Mouse (Mus musculus): ENCODE measurements around the gene Sult2b1. TPM values are rescaled to one million over a fixed set of nuclear protein-coding genes. Genes with fewer than 3 reads are reported as not detected.

Sult2b1 gene
- polyA plus RNA-seq, 1 experiment = 8.8 TPM

DNA sequence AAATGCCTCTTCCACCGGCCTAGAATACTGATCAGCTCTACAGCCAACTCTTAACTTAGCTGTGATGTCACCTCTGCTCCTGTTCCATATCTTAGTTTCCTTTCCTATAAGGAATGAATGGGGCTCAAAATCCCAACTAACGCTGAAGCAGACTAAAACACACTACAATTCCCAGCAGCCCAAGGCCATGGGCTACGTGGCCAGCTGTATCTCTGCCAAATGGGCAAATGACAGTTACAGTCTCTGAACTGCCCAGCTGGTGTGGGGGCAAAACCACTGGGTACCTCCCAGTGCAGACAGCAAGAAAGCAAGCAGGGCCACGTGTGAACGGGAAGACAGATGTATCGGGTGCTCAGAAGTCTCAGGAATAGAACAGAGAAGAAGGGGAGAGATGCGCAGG is 42.2 kb upstream of the Sult2b1 start:
- no peak for TF ChIP-seq POLR2A (IDR thresholded peaks at IDR 0.05; ENCODE audit: control insufficient read depth, low read depth, low read length)
- no peak for TF ChIP-seq CTCF (IDR thresholded peaks at IDR 0.05; ENCODE audit: control insufficient read depth, insufficient read depth, insufficient replicate concordance, low read depth, low read length)
- Histone ChIP-seq H3K27me3 (ENCODE audit: control insufficient read depth, insufficient read depth, low read length) (no peaks in the 10 kb centered on the region), H3K36me3 (ENCODE audit: control insufficient read depth, insufficient read depth, low read length) (peaks cover 3% of the 10 kb centered on the region), H3K4me3 (ENCODE audit: control insufficient read depth, low read depth, low read length) (no peak overlapping the region), H3K27ac (ENCODE audit: control insufficient read depth, insufficient read depth, low read depth, low read length) (no peak overlapping the region), H3K4me1 (ENCODE audit: control insufficient read depth, insufficient read depth, low read length) (peaks cover 6% of the 10 kb centered on the region)

DNA sequence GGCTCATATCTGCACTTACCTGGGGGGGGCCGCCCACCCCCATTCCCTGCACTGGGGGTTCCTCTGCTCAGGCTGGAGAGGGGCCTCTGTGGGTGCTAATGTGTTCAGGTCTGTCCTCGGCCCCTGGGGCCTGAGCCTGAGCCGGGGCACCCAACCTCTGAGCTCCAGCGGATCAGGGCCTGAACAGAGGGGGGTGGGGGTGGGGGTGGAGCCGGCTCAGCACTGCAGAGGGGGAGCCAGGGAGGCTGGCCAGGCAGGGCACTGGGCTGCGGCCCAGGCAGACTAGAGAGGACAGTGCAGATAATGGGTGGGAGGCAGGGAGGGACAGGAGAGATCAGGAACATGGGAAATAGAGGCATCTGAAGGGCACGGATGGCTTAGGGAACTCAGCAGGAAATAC is 40.1 kb upstream of the Sult2b1 start, which contains the start of gene Kcnj14:
Gene Kcnj14 (minus strand): TSS at position 185 of the 400 bp plus-strand sequence.
- Histone ChIP-seq H3K36me3 (ENCODE audit: control insufficient read depth, insufficient read depth, low read length) (peaks cover 3% of the 10 kb centered on the region), H3K4me3 (ENCODE audit: control insufficient read depth, low read depth, low read length) (no peak within 1 kb of the TSS), H3K27me3 (ENCODE audit: control insufficient read depth, insufficient read depth, low read length) (no peaks in the 10 kb centered on the region), H3K27ac (ENCODE audit: control insufficient read depth, insufficient read depth, low read depth, low read length) (no peak within 1 kb of the TSS), H3K4me1 (ENCODE audit: control insufficient read depth, insufficient read depth, low read length) (peaks cover 2% of the 10 kb centered on the region)
- TF ChIP-seq POLR2A (IDR thresholded peaks at IDR 0.05; ENCODE audit: control insufficient read depth, low read depth, low read length) = no peak
- TF ChIP-seq CTCF (IDR thresholded peaks at IDR 0.05; ENCODE audit: control insufficient read depth, insufficient read depth, insufficient replicate concordance, low read depth, low read length) = no peak

DNA sequence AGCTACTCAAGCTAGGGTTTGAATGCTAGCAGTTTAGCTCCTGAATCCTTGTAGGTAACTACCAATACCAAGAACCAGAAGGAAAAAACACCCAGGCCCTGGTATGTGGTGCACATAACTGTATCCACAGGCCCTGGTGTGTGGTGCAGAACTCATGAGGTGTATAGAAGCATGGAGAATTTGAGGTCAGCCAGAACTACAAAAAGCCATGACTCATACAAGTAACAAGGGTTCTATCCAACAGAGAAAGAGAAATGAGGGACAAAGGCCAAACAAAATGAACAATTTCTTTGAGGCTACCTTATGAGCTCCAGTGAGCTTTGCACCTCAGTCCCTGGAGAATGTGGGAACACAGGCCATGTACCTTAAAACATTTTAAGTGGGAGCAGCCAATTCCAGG is 36.4 kb upstream of the Sult2b1 start:
- peaks cover 3% of the 10 kb centered on the region for H3K36me3 ChIP-seq (ENCODE audit: control insufficient read depth, insufficient read depth, low read length)
- peaks cover 7% of the 10 kb centered on the region for H3K4me1 ChIP-seq (ENCODE audit: control insufficient read depth, insufficient read depth, low read length)
- H3K27ac ChIP-seq (ENCODE audit: control insufficient read depth, insufficient read depth, low read depth, low read length) = no peak overlapping the region
- H3K27me3 ChIP-seq (ENCODE audit: control insufficient read depth, insufficient read depth, low read length) = no peaks in the 10 kb centered on the region
- no peak overlapping the region for H3K4me3 ChIP-seq (ENCODE audit: control insufficient read depth, low read depth, low read length)
- TF ChIP-seq POLR2A (IDR thresholded peaks at IDR 0.05; ENCODE audit: control insufficient read depth, low read depth, low read length) (no peak), CTCF (IDR thresholded peaks at IDR 0.05; ENCODE audit: control insufficient read depth, insufficient read depth, insufficient replicate concordance, low read depth, low read length) (no peak)

DNA sequence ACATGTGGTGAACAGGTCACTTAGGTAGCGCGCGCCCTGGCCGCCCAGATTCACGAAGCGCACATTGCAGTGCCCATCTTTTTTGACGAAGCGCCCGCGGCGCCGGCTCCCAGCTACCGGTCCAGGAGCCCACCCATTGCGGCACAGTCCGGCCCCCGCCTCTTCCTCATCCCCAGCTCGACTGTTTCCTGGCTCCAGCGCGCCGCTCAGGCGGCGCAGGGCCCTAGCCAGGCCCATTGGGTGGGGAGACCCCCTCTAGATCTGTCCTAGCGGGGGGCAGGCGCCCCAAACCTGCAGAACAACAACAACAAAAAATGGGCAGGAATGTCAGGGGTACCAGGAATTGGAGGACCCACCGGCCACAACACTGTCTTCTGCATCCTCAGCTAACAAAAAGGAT is 35.4 kb upstream of the Sult2b1 start:
- H3K4me1 ChIP-seq (ENCODE audit: control insufficient read depth, insufficient read depth, low read length) = peaks cover 13% of the 10 kb centered on the region
- H3K36me3 ChIP-seq (ENCODE audit: control insufficient read depth, insufficient read depth, low read length) = peaks cover 2% of the 10 kb centered on the region
- H3K27ac ChIP-seq (ENCODE audit: control insufficient read depth, insufficient read depth, low read depth, low read length) = no peak overlapping the region
- H3K4me3 ChIP-seq (ENCODE audit: control insufficient read depth, low read depth, low read length) = no peak overlapping the region
- no peaks in the 10 kb centered on the region for H3K27me3 ChIP-seq (ENCODE audit: control insufficient read depth, insufficient read depth, low read length)
- no peak for TF ChIP-seq CTCF (IDR thresholded peaks at IDR 0.05; ENCODE audit: control insufficient read depth, insufficient read depth, insufficient replicate concordance, low read depth, low read length)
- TF ChIP-seq POLR2A (IDR thresholded peaks at IDR 0.05; ENCODE audit: control insufficient read depth, low read depth, low read length) = no peak

DNA sequence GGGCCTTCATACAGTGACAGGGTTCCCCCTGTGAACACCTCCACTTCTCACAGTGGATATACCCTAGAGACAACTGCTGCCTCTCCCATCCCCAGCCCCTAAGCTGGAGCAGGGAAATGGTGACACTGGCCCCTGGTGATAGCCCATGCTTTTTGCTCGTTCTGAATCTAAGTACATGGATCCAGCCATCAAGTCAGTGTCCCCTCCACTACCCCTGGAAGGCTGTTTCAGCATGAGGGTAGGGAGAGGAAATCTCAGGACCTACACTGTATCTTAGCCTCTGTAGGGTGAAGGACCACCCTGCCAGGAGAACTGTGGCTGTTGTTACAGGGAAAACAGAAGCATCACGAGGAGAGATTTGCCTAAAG is 31.5 kb upstream of the Sult2b1 start:
- H3K27me3 ChIP-seq (ENCODE audit: control insufficient read depth, insufficient read depth, low read length) = no peaks in the 10 kb centered on the region
- H3K27ac ChIP-seq (ENCODE audit: control insufficient read depth, insufficient read depth, low read depth, low read length) = no peak overlapping the region
- peaks cover 3% of the 10 kb centered on the region; the same call in 1 of the 2 replicates for H3K36me3 ChIP-seq (ENCODE audit: control insufficient read depth, insufficient read depth, low read length)
- H3K4me3 ChIP-seq (ENCODE audit: control insufficient read depth, low read depth, low read length) = peak overlapping the region; percentile 99
- TF ChIP-seq POLR2A (IDR thresholded peaks at IDR 0.05; ENCODE audit: control insufficient read depth, low read depth, low read length) (no peak), CTCF (IDR thresholded peaks at IDR 0.05; ENCODE audit: control insufficient read depth, insufficient read depth, insufficient replicate concordance, low read depth, low read length) (no peak)
- peaks cover 33% of the 10 kb centered on the region for H3K4me1 ChIP-seq (ENCODE audit: control insufficient read depth, insufficient read depth, low read length)

DNA sequence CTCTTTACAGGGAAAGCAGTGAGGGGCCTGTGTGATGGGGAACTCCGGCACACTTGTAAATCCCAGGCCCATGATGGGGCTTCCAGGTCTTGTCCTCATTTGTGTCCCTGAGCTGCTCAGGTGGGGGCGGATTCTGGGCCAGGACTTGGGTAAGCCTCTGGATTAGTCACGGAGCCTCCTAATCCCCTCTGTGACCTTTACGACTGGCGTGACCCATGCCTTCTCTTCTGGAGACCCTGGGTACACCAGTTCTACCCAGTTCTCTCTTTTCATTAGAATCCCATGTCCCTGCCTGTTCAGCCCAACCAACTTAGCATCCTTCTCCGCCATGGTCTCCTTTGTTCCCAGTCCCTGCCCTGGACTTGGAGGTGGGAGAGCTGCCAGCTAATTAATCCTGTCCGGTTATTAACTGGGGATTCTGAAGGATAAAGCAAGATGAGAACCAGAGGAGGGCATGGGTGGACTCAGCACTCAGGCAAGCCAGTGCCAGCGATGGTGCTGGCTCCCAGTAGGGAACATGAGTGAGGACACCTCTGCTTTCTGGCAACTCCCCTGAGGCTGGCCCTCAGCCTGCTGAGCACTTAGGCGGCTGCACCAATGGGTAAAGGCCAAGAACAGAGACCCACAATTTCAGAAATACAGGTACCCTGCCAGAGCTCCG is 31.0 kb upstream of the Sult2b1 start:
- H3K4me3 ChIP-seq (ENCODE audit: control insufficient read depth, low read depth, low read length) = peak overlapping the region; percentile 99
- peaks cover 33% of the 10 kb centered on the region for H3K4me1 ChIP-seq (ENCODE audit: control insufficient read depth, insufficient read depth, low read length)
- no peak for TF ChIP-seq CTCF (IDR thresholded peaks at IDR 0.05; ENCODE audit: control insufficient read depth, insufficient read depth, insufficient replicate concordance, low read depth, low read length)
- no peak for TF ChIP-seq POLR2A (IDR thresholded peaks at IDR 0.05; ENCODE audit: control insufficient read depth, low read depth, low read length)
- H3K27me3 ChIP-seq (ENCODE audit: control insufficient read depth, insufficient read depth, low read length) = no peaks in the 10 kb centered on the region
- H3K36me3 ChIP-seq (ENCODE audit: control insufficient read depth, insufficient read depth, low read length) = peaks cover 3% of the 10 kb centered on the region; the same call in 1 of the 2 replicates
- no peak overlapping the region; the same call in 1 of the 2 replicates for H3K27ac ChIP-seq (ENCODE audit: control insufficient read depth, insufficient read depth, low read depth, low read length)

DNA sequence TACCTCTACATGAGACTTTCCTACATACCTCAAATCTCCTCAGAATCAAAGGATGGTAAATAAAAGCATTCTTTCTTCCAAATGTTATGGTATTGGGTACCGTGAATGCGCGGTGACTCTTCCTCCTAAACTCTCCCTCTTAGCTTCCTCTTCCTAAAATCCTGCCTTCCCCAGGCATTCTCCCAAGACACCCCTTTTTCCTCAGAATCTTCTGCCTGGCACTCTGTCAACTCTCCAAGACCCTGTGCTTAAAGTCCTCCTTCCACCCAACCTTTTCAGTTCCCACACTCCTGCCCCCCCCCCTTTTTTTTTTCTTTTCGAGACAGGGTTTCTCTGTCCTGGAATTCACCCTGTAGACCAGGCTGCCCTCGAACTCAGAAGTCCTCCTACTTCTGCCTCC is 30.4 kb upstream of the Sult2b1 start:
- peaks cover 31% of the 10 kb centered on the region for H3K4me1 ChIP-seq (ENCODE audit: control insufficient read depth, insufficient read depth, low read length)
- peak overlapping the region; percentile 99 for H3K4me3 ChIP-seq (ENCODE audit: control insufficient read depth, low read depth, low read length)
- no peaks in the 10 kb centered on the region for H3K27me3 ChIP-seq (ENCODE audit: control insufficient read depth, insufficient read depth, low read length)
- TF ChIP-seq CTCF (IDR thresholded peaks at IDR 0.05; ENCODE audit: control insufficient read depth, insufficient read depth, insufficient replicate concordance, low read depth, low read length) = no peak
- no peak for TF ChIP-seq POLR2A (IDR thresholded peaks at IDR 0.05; ENCODE audit: control insufficient read depth, low read depth, low read length)
- H3K27ac ChIP-seq (ENCODE audit: control insufficient read depth, insufficient read depth, low read depth, low read length) = peak overlapping the region; percentile 79
- peaks cover 3% of the 10 kb centered on the region; the same call in 1 of the 2 replicates for H3K36me3 ChIP-seq (ENCODE audit: control insufficient read depth, insufficient read depth, low read length)
